Mouse (Mus musculus) kidney, embryonic 14.5 days (tissue): ENCODE results near the gene Dnajc21. TPM values are rescaled to one million over a fixed set of nuclear protein-coding genes. Genes with fewer than 3 reads are reported as not detected.

Experiments used
- ATAC-seq: fragments of 200-750 bp; cut with Nextera tagmentation; 2 replicates; pipeline ENCODE4 v1.8.0; 2017; ENCODE audit warnings: moderate number of reproducible peaks, mild to moderate bottlenecking, moderate TSS enrichment, moderate library complexity; ENCODE audit not compliant: low FRiP score, low TSS enrichment
- H3K27ac ChIP-seq: fragments of 300-500 bp; sonication (generic); 2 replicates; pipeline ENCODE4 v1.5.1; 2014; ENCODE audit warnings: low read depth, mild to moderate bottlenecking, low read length, moderate library complexity, mixed read lengths
- H3K27me3 ChIP-seq: fragments of 300-500 bp; sonication (generic); 2 replicates; pipeline ENCODE4 v1.6.1; 2014; ENCODE audit warnings: mild to moderate bottlenecking, low read length; ENCODE audit not compliant: control insufficient read depth, insufficient read depth
- H3K36me3 ChIP-seq: fragments of 300-500 bp; sonication (generic); 2 replicates; pipeline ENCODE4 v1.6.1; 2014; ENCODE audit warnings: low read length, mixed read lengths; ENCODE audit not compliant: control insufficient read depth, insufficient read depth
- H3K4me1 ChIP-seq: fragments of 300-500 bp; sonication (generic); 2 replicates; pipeline ENCODE4 v1.6.1; 2014; ENCODE audit warnings: low read length, mixed read lengths; ENCODE audit not compliant: control insufficient read depth, insufficient read depth
- H3K4me2 ChIP-seq: fragments of 300-500 bp; sonication (generic); replicated peaks from 2 replicates; pipeline ENCODE4 v1.6.1; 2014; ENCODE audit warnings: low read depth, mild to moderate bottlenecking, low read length
- H3K4me3 ChIP-seq: fragments of 300-500 bp; sonication (generic); 2 replicates; pipeline ENCODE4 v1.5.1; 2014; ENCODE audit warnings: mild to moderate bottlenecking, low read length
- H3K9ac ChIP-seq: fragments of 300-500 bp; sonication (generic); 2 replicates; pipeline ENCODE4 v1.6.1; 2014; ENCODE audit warnings: low read depth, mild to moderate bottlenecking, low read length, moderate library complexity
- H3K9me3 ChIP-seq: fragments of 300-500 bp; sonication (generic); 2 replicates; pipeline ENCODE4 v1.6.1; 2016; ENCODE audit warnings: low read length; ENCODE audit not compliant: control insufficient read depth
- WGBS: fragments of 180-500 bp; shearing (Covaris S2); extraction: QIAGEN DNeasy Blood & Tissue Kit; methylation state at CpG from one replicate; pipeline ENCODE4 v1.1.7; 2014; 5-methylcytosine and 5-hydroxymethylcytosine counted together
- polyA plus RNA-seq: library from polyadenylated mRNA; unstranded; fragments of >200 nt; fragmentation: Nextera tagmentation; extraction: Ambion mirVana; gene quantifications from 2 replicates; pipeline ENCODE4 v1.2.1, GENCODE M21; 2014

Dnajc21 gene
- polyA plus RNA-seq, 1 experiment from 2014 or later, result 17.1 TPM

GRCm38 (mm10) chr15:10490101-10490500 is 19.8 kb upstream of the Dnajc21 start:
- no peak overlapping the region for H3K4me3 ChIP-seq
- ATAC-seq, result no peak
- no peak overlapping the region for H3K27ac ChIP-seq
- no peaks in the 10 kb centered on the region for H3K9me3 ChIP-seq
- no peak overlapping the region for H3K9ac ChIP-seq
- no peak overlapping the region for H3K4me2 ChIP-seq
- WGBS, result 96% methylated on average over 5 of the region's 5 CpGs
- H3K4me1 ChIP-seq, result peaks cover 9% of the 10 kb centered on the region; the same call in 1 of the 2 replicates
- H3K36me3 ChIP-seq, result peaks cover 31% of the 10 kb centered on the region; the same call in 1 of the 2 replicates
- H3K27me3 ChIP-seq, result no peaks in the 10 kb centered on the region

- 57% methylated on average over 2 of the region's 2 CpGs for WGBS
- Histone ChIP-seq H3K9me3 (no peaks in the 10 kb centered on the region), H3K4me1 (peaks cover 15% of the 10 kb centered on the region), H3K9ac (no peak overlapping the region), H3K36me3 (peaks cover 31% of the 10 kb centered on the region; the same call in 1 of the 2 replicates), H3K4me2 (peak overlapping the region; percentile 78), H3K27me3 (no peaks in the 10 kb centered on the region), H3K4me3 (peak overlapping the region; percentile 89; the same call in 1 of the 2 replicates), H3K27ac (no peak overlapping the region)
- ATAC-seq, result no peak
Observed at GRCm38 (mm10) chr15:10487246-10487645, 16.9 kb upstream of the Dnajc21 start.

- no peaks in the 10 kb centered on the region for H3K9me3 ChIP-seq
- H3K4me2 ChIP-seq, result peak overlapping the region; percentile 78
- H3K9ac ChIP-seq, result peak overlapping the region; percentile 90
- H3K4me1 ChIP-seq, result peaks cover 15% of the 10 kb centered on the region
- H3K27ac ChIP-seq, result peak overlapping the region; percentile 59
- H3K4me3 ChIP-seq, result peak overlapping the region; percentile 89
- peak; percentile 51; the same call in 1 of the 2 replicates for ATAC-seq
- no peaks in the 10 kb centered on the region for H3K27me3 ChIP-seq
- H3K36me3 ChIP-seq, result peaks cover 33% of the 10 kb centered on the region; the same call in 1 of the 2 replicates
- 2% methylated on average over 18 of the region's 18 CpGs for WGBS
Observed at GRCm38 (mm10) chr15:10486365-10486839, 16.1 kb upstream of the Dnajc21 start.

GRCm38 (mm10) chr15:10485484-10486364 is 15.4 kb upstream of the Dnajc21 start, which contains the start of the genes Brix1 and Rad1:
Brix1 (minus strand) TSS chr15:10485947.
Rad1 (plus strand) TSS chr15:10486018.
- peak within 1 kb of the TSS; percentile 59 for H3K27ac ChIP-seq
- H3K9me3 ChIP-seq, result no peaks in the 10 kb centered on the region
- WGBS, result under 1% methylated on average over 58 of the region's 58 CpGs
- peaks cover 15% of the 10 kb centered on the region for H3K4me1 ChIP-seq
- H3K36me3 ChIP-seq, result peaks cover 38% of the 10 kb centered on the region
- H3K4me3 ChIP-seq, result peak within 1 kb of the TSS; percentile 89
- H3K9ac ChIP-seq, result peak within 1 kb of the TSS; percentile 90
- H3K27me3 ChIP-seq, result no peaks in the 10 kb centered on the region
- peak within 1 kb of the TSS; percentile 78 for H3K4me2 ChIP-seq
- ATAC-seq, result peak; percentile 99

DNA sequence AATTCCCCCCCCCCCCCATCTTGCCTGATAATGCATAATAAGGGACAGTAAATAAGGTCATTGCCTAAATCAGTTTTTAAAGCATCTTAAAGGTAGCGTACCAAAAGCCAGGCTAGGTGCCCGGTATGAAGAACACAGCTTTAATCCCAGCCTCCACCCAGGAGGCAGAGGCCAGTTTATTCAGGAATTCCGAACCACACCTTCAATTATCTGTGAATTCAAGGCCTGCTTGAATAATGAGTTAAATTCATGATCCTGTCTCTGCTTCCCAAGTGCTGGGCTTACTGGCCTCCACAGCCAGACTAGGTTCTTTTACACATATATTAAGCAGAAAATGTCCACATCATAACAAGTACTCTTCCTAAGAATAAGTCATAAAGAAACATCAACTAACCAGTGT is 625 bp upstream of the Dnajc21 start:
- no peaks in the 10 kb centered on the region for H3K9me3 ChIP-seq
- peak overlapping the region; percentile 81 for H3K4me3 ChIP-seq
- peak overlapping the region; percentile 83 for H3K4me2 ChIP-seq
- H3K36me3 ChIP-seq, result peaks cover 13% of the 10 kb centered on the region
- no peaks in the 10 kb centered on the region for H3K4me1 ChIP-seq
- 6% methylated on average over 3 of the region's 3 CpGs for WGBS
- peak; percentile 22 for ATAC-seq
- H3K27ac ChIP-seq, result no peak overlapping the region
- H3K27me3 ChIP-seq, result no peaks in the 10 kb centered on the region
- peak overlapping the region; percentile 87; the same call in 1 of the 2 replicates for H3K9ac ChIP-seq

DNA sequence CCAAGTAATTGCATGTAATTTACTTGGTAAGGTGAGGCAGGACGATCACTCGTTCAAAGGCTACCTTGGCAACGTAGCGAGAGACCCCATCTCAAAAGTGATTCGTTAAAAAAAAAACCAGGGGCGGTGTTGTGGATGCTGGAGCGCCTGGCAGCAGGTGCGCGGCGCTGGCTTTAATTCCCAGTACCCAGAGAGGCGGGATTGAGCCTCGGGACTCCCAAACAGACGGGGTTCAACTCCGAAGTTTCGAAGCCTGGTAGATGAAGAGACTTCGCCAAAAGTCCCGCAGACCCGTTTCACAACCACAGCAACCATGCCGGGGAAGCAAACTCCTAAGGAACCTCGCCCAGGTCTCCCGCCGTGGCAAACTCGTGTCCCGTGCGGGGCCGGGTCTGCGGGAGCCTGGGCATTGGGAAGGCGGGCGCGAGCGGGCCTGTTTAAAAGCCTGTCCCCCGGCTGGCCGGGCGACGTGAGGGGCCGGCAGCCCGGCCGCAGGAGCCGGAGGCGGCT is 620 bp downstream of the Dnajc21 start:
- Histone ChIP-seq H3K36me3 (peaks cover 3% of the 10 kb centered on the region; the same call in 1 of the 2 replicates), H3K4me1 (no peaks in the 10 kb centered on the region), H3K27ac (0 out of 2 replicates have a peak overlapping the region, but pooled peaks have one; percentile 37), H3K4me2 (peak overlapping the region; percentile 83), H3K9ac (peak overlapping the region; percentile 87), H3K9me3 (no peaks in the 10 kb centered on the region), H3K27me3 (no peaks in the 10 kb centered on the region), H3K4me3 (peak overlapping the region; percentile 81)
- ATAC-seq, result peak; percentile 28
- 0% methylated on average over 30 of the region's 40 CpGs for WGBS

- no peaks in the 10 kb centered on the region for H3K36me3 ChIP-seq
- H3K9me3 ChIP-seq, result no peaks in the 10 kb centered on the region
- H3K27ac ChIP-seq, result no peak overlapping the region
- H3K4me1 ChIP-seq, result no peaks in the 10 kb centered on the region
- no peak overlapping the region for H3K4me2 ChIP-seq
- H3K4me3 ChIP-seq, result no peak overlapping the region
- no peak overlapping the region for H3K9ac ChIP-seq
- WGBS, result 83% methylated on average over 3 of the region's 3 CpGs
- H3K27me3 ChIP-seq, result no peaks in the 10 kb centered on the region
- ATAC-seq, result no peak
Observed at GRCm38 (mm10) chr15:10468761-10469160, 1.6 kb downstream of the Dnajc21 start.

DNA sequence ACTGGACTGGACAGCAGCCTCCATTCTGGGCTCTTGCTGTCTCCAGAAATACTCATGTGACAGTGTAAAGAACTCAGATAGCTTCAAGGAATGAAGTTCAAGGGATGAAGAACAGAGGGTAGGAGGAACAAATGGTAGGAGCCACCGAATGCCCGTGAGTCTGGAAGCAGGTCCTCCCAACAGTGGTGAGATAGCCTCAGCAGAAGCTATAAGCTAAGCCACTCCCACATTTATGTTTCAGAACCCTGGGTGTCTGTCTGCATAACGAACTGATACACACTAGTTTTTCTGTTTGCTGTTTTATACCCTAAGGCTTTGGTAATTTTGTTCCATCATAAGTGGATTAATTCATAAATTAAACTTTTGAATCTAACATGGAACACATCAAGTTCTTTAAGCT is 5.6 kb downstream of the Dnajc21 start:
- 84% methylated on average over 3 of the region's 3 CpGs for WGBS
- ATAC-seq, result no peak
- Histone ChIP-seq H3K4me3 (no peak overlapping the region), H3K36me3 (peaks cover 21% of the 10 kb centered on the region), H3K4me1 (no peaks in the 10 kb centered on the region), H3K9me3 (no peaks in the 10 kb centered on the region), H3K27ac (no peak overlapping the region), H3K27me3 (no peaks in the 10 kb centered on the region), H3K4me2 (no peak overlapping the region), H3K9ac (no peak overlapping the region)

DNA sequence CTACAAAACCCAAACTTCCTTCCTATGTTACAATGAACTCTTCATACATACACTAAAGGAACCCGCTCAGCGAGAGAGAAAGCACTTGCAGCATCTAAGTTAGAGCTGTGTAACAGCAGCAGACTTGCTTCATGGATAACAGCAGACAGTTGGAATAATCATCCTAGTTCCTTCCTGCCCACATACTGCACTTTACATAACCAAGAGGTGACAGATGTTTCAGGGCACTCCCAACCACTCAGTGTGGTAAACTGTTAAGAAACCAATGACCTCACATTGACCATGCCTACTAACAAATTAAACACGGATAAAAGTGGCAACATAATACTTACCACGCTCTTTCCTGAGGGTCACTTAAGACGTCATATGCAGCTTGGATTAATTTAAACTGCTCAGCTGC is 6.8 kb downstream of the Dnajc21 start:
- WGBS, result 89% methylated on average over 5 of the region's 5 CpGs
- ATAC-seq, result no peak

More for the DNA sequence above, 6.8 kb downstream of the Dnajc21 start:
- Histone ChIP-seq H3K4me3 (no peak overlapping the region), H3K9me3 (no peaks in the 10 kb centered on the region), H3K9ac (no peak overlapping the region), H3K27me3 (no peaks in the 10 kb centered on the region), H3K4me2 (no peak overlapping the region), H3K4me1 (no peaks in the 10 kb centered on the region), H3K36me3 (peaks cover 30% of the 10 kb centered on the region), H3K27ac (no peak overlapping the region)
